Mouse (Mus musculus) splenic B cell, adult 2 months (primary cell): Measurements from ENCODE around the gene Arhgap18.

Source experiments
- DNase-seq: peaks from one replicate; pipeline ENCODE4 v3.0.0-alpha.2; 2011; ENCODE audit warnings: low read depth, low spot score
- H3K27me3 ChIP-seq: 2 replicates; pipeline ENCODE4 v1.6.1; 2012; ENCODE audit warnings: mild to moderate bottlenecking, low read length, moderate library complexity, mixed read lengths; ENCODE audit not compliant: control insufficient read depth, poor library complexity, insufficient read depth, severe bottlenecking
- H3K36me3 ChIP-seq: 2 replicates; pipeline ENCODE4 v1.6.1; 2012; ENCODE audit warnings: mild to moderate bottlenecking, low read length, moderate library complexity, mixed read lengths; ENCODE audit not compliant: control insufficient read depth, poor library complexity, insufficient read depth, severe bottlenecking

Gene Arhgap18

GRCm38 (mm10) chr10:26752929-26753567 lies at the start of gene Arhgap18:
Gene Arhgap18, plus strand, starts transcription at chr10:26753421.
- H3K27me3 ChIP-seq: no peaks in the 10 kb centered on the region
- H3K36me3 ChIP-seq: no peaks in the 10 kb centered on the region

GRCm38 (mm10) chr10:26710458-26711011 lies 42.7 kb upstream of the Arhgap18 start:
- DNase-seq: no peak
- no peaks in the 10 kb centered on the region for H3K27me3 ChIP-seq
- H3K36me3 ChIP-seq: no peaks in the 10 kb centered on the region

More at GRCm38 (mm10) chr10:26752929-26753567, at the start of gene Arhgap18:
- DNase-seq: peak; percentile 33

- H3K27me3 ChIP-seq: no peaks in the 10 kb centered on the region
- peak; percentile 55 for DNase-seq
- no peaks in the 10 kb centered on the region for H3K36me3 ChIP-seq
These were observed 42.2 kb upstream of the Arhgap18 start for GRCm38 (mm10) chr10:26711068-26711467.

GRCm38 (mm10) chr10:26713986-26714385 lies 39.2 kb upstream of the Arhgap18 start:
- Histone ChIP-seq H3K27me3 (no peaks in the 10 kb centered on the region), H3K36me3 (no peaks in the 10 kb centered on the region)
- DNase-seq: no peak

- DNase-seq: no peak
- Histone ChIP-seq H3K27me3 (no peaks in the 10 kb centered on the region), H3K36me3 (no peaks in the 10 kb centered on the region)
These were observed 28.5 kb upstream of the Arhgap18 start for GRCm38 (mm10) chr10:26724704-26725103.

- Histone ChIP-seq H3K36me3 (no peaks in the 10 kb centered on the region), H3K27me3 (no peaks in the 10 kb centered on the region)
These were observed 28.0 kb upstream of the Arhgap18 start for GRCm38 (mm10) chr10:26725255-26725654.

GRCm38 (mm10) chr10:26750827-26751226 lies 2.4 kb upstream of the Arhgap18 start:
- DNase-seq: peak; percentile 20
- H3K27me3 ChIP-seq: no peaks in the 10 kb centered on the region
- H3K36me3 ChIP-seq: no peaks in the 10 kb centered on the region

More at GRCm38 (mm10) chr10:26725255-26725654, 28.0 kb upstream of the Arhgap18 start:
- DNase-seq: no peak

- DNase-seq: peak; percentile 64
These were observed 925 bp upstream of the Arhgap18 start for GRCm38 (mm10) chr10:26752064-26752928.

GRCm38 (mm10) chr10:26754006-26754405 lies 785 bp downstream of the Arhgap18 start:
- no peaks in the 10 kb centered on the region for H3K27me3 ChIP-seq
- no peak for DNase-seq
- H3K36me3 ChIP-seq: no peaks in the 10 kb centered on the region

More at GRCm38 (mm10) chr10:26752064-26752928, 925 bp upstream of the Arhgap18 start:
- no peaks in the 10 kb centered on the region for H3K36me3 ChIP-seq
- H3K27me3 ChIP-seq: no peaks in the 10 kb centered on the region

- no peaks in the 10 kb centered on the region for H3K27me3 ChIP-seq
- no peak for DNase-seq
- H3K36me3 ChIP-seq: no peaks in the 10 kb centered on the region
These were observed 4.0 kb downstream of the Arhgap18 start for GRCm38 (mm10) chr10:26757231-26757630.

- H3K36me3 ChIP-seq: no peaks in the 10 kb centered on the region
- no peak for DNase-seq
- no peaks in the 10 kb centered on the region for H3K27me3 ChIP-seq
These were observed 6.2 kb downstream of the Arhgap18 start for GRCm38 (mm10) chr10:26759469-26759868.

- Histone ChIP-seq H3K27me3 (no peaks in the 10 kb centered on the region), H3K36me3 (no peaks in the 10 kb centered on the region)
- no peak for DNase-seq
These were observed 7.9 kb downstream of the Arhgap18 start for GRCm38 (mm10) chr10:26761103-26761502.

GRCm38 (mm10) chr10:26761991-26762903 lies 9.0 kb downstream of the Arhgap18 start:
- DNase-seq: no peak
- no peaks in the 10 kb centered on the region for H3K36me3 ChIP-seq
- no peaks in the 10 kb centered on the region for H3K27me3 ChIP-seq

- no peaks in the 10 kb centered on the region for H3K27me3 ChIP-seq
- no peaks in the 10 kb centered on the region for H3K36me3 ChIP-seq
- DNase-seq: no peak
These were observed 14.0 kb downstream of the Arhgap18 start for GRCm38 (mm10) chr10:26767196-26767595.
